Mouse (Mus musculus) neural tube, embryonic 13.5 days (tissue): ENCODE data around the gene Aldh4a1. TPM values are rescaled to one million over a fixed set of nuclear protein-coding genes. Genes with fewer than 3 reads are reported as not detected.
A peak's percentile ranks its signal among the peaks of the same experiment; 100 is the strongest.

Experiments
- ATAC-seq: fragments of 200-750 bp; cut with Nextera tagmentation; 2 replicates; pipeline ENCODE4 v1.8.0; 2017; ENCODE audit warnings: low read depth, mild to moderate bottlenecking, moderate TSS enrichment, moderate library complexity
- H3K27ac ChIP-seq: fragments of 300-500 bp; sonication (generic); replicated peaks from 2 replicates; pipeline ENCODE4 v1.5.1; 2015; ENCODE audit warnings: moderate library complexity, mild to moderate bottlenecking, inconsistent platforms
- H3K27me3 ChIP-seq: fragments of 300-500 bp; sonication (generic); 2 replicates; pipeline ENCODE4 v1.6.1; 2015; ENCODE audit warnings: mild to moderate bottlenecking, inconsistent platforms
- H3K36me3 ChIP-seq: fragments of 300-500 bp; sonication (generic); 2 replicates; pipeline ENCODE4 v1.6.1; 2015; ENCODE audit warnings: mild to moderate bottlenecking, inconsistent platforms
- H3K4me1 ChIP-seq: fragments of 300-500 bp; sonication (generic); replicated peaks from 2 replicates; pipeline ENCODE4 v1.6.1; 2015; ENCODE audit warnings: inconsistent platforms
- H3K4me2 ChIP-seq: fragments of 300-500 bp; sonication (generic); 2 replicates; pipeline ENCODE4 v1.6.1; 2015; ENCODE audit warnings: inconsistent platforms, mild to moderate bottlenecking, moderate library complexity
- H3K4me3 ChIP-seq: fragments of 300-500 bp; sonication (generic); 2 replicates; pipeline ENCODE4 v1.5.1; 2015; ENCODE audit warnings: mild to moderate bottlenecking, inconsistent platforms
- H3K9ac ChIP-seq: fragments of 300-500 bp; sonication (generic); 2 replicates; pipeline ENCODE4 v1.6.1; 2015; ENCODE audit warnings: moderate library complexity, mild to moderate bottlenecking, inconsistent platforms
- H3K9me3 ChIP-seq: fragments of 300-500 bp; sonication (generic); 2 replicates; pipeline ENCODE4 v1.6.1; 2016; ENCODE audit warnings: inconsistent platforms
- WGBS: fragments of 180-500 bp; shearing (Covaris S2); methylation state at CpG from one replicate; pipeline ENCODE4 v1.1.7; 2015; 5-methylcytosine and 5-hydroxymethylcytosine counted together
- polyA plus RNA-seq: library from polyadenylated mRNA; unstranded; fragments of >200 nt; fragmentation: Nextera tagmentation; extraction: Ambion mirVana; gene quantifications from 2 replicates; pipeline ENCODE4 v1.2.1, GENCODE M21; 2015

Gene Aldh4a1
- polyA plus RNA-seq, 1 experiment from 2014 or later, result 23.6 TPM

DNA sequence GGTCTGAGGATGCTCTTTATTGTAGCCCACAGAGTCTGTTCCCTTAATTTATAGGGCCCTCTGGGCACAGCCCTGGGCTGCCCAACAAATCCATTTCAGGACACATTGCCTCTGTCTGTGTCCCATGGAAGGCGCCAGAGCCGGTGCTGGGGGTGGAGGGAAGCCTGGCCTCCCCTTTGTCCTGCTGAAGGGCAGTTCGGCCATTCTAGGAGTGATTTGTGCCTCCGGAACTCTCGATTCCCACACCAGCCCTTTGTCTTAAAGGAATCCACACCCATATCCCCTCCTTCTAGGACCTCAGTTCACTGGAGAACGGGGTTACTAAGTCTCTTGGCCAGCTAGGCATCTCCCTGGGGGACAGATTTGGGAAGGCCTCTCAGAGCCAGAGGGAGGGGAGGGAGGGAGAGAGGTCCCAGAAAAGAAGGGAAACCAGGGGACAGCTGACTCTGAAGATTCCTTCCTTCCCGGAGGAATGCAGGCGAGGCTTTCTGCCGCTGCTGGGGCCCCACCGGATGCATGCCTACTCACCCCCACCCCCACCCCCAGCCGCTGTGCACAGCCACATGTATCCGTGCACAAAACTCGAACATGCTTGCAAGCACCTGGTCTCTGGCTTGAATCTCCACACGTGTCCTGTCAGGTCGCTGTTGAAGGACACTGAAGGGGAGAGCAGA is 41.9 kb upstream of the Aldh4a1 start:
- Histone ChIP-seq H3K27me3 (no peaks in the 10 kb centered on the region), H3K9ac (peak overlapping the region; percentile 67), H3K4me1 (peaks cover 100% of the 10 kb centered on the region), H3K27ac (peak overlapping the region; percentile 91), H3K36me3 (no peaks in the 10 kb centered on the region), H3K4me2 (peak overlapping the region; percentile 89), H3K9me3 (no peaks in the 10 kb centered on the region), H3K4me3 (peak overlapping the region; percentile 18)
- 1% methylated on average over 15 of the region's 15 CpGs for WGBS
- ATAC-seq, result peak; percentile 71

DNA sequence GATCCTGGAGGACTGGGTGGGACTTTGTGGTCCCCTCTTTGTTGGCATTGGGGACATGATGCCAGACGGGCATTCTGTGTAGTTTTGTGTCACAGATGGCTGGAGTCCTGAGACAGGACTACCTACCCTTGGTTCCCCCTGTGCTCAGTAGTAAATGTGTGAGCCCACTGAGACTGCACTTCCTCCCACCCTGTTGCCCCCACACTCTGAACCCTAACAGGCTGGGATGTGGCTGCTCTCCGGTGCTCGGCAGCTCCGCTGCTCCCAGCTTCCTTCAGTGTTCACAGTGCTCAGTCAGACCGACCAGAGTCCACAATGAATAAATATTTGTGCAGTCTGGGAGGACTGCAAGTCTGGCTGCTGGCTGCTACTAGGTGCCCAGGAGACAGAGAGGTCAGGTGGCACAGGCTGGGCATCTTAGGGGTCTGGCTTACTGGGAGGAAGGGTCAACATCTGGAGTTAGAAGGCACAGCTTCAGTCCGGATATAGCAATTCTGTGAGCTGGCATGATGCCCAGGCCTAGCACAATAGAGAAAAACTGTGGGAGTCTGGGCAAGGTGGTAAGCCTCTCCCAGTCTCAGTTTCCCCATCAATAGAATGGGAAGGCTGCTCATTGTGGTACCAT is 41.1 kb upstream of the Aldh4a1 start:
- Histone ChIP-seq H3K4me3 (peak overlapping the region; percentile 18), H3K4me2 (peak overlapping the region; percentile 89), H3K27ac (peak overlapping the region; percentile 91), H3K9ac (peak overlapping the region; percentile 67), H3K9me3 (no peaks in the 10 kb centered on the region), H3K4me1 (peaks cover 100% of the 10 kb centered on the region), H3K27me3 (no peaks in the 10 kb centered on the region), H3K36me3 (no peaks in the 10 kb centered on the region)
- no peak; the same call in 1 of the 2 replicates for ATAC-seq
- WGBS, result 19% methylated on average over 6 of the region's 6 CpGs

GRCm38 (mm10) chr4:139582346-139582745 is 40.3 kb upstream of the Aldh4a1 start:
- no peaks in the 10 kb centered on the region for H3K36me3 ChIP-seq
- no peak overlapping the region for H3K9ac ChIP-seq
- H3K4me3 ChIP-seq, result no peak overlapping the region
- ATAC-seq, result no peak
- WGBS, result 68% methylated on average over 6 of the region's 6 CpGs
- no peak overlapping the region for H3K4me2 ChIP-seq
- H3K4me1 ChIP-seq, result peaks cover 98% of the 10 kb centered on the region
- no peaks in the 10 kb centered on the region for H3K9me3 ChIP-seq
- no peaks in the 10 kb centered on the region for H3K27me3 ChIP-seq
- peak overlapping the region; percentile 91; the same call in 1 of the 2 replicates for H3K27ac ChIP-seq

DNA sequence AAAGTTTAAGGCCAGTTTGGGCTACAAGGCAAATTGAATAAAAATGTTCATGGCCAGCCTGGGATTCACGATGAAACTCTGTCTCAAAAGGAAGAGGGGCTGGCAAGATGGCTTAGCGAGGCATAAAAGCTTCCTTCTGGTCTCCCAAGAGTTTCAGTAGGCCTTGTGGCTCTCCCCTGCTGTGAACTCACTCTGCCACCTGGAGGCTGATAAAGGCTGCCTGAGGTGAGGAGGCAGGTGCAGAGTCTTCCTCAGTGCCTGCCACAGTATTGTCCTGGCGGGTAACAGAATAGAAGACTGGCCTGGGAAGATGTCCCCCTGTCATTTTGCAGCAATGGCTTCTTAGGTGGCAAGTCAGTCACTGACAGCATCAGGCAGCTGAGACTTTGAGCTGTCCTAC is 39.8 kb upstream of the Aldh4a1 start:
- Histone ChIP-seq H3K9me3 (no peaks in the 10 kb centered on the region), H3K4me2 (no peak overlapping the region), H3K36me3 (no peaks in the 10 kb centered on the region), H3K4me3 (no peak overlapping the region), H3K9ac (no peak overlapping the region), H3K27me3 (no peaks in the 10 kb centered on the region), H3K27ac (0 out of 2 replicates have a peak overlapping the region, but pooled peaks have one; percentile 2), H3K4me1 (peaks cover 98% of the 10 kb centered on the region)
- no peak for ATAC-seq
- 36% methylated on average over 3 of the region's 3 CpGs for WGBS

- Histone ChIP-seq H3K4me2 (no peak overlapping the region), H3K4me3 (no peak overlapping the region), H3K4me1 (peaks cover 91% of the 10 kb centered on the region), H3K36me3 (no peaks in the 10 kb centered on the region), H3K27ac (no peak overlapping the region), H3K9ac (no peak overlapping the region), H3K27me3 (no peaks in the 10 kb centered on the region), H3K9me3 (no peaks in the 10 kb centered on the region)
- whole genome bisulfite sequencing, result 82% methylated on average over 11 of the region's 11 CpGs
- no peak for ATAC-seq
Measured at GRCm38 (mm10) chr4:139583629-139584245, 38.9 kb upstream of the Aldh4a1 start.

- Histone ChIP-seq H3K36me3 (no peaks in the 10 kb centered on the region), H3K9ac (no peak overlapping the region), H3K4me1 (peaks cover 87% of the 10 kb centered on the region), H3K27me3 (no peaks in the 10 kb centered on the region), H3K4me3 (no peak overlapping the region), H3K4me2 (no peak overlapping the region), H3K27ac (peak overlapping the region; percentile 18; the same call in 1 of the 2 replicates), H3K9me3 (no peaks in the 10 kb centered on the region)
- no peak for ATAC-seq
- 69% methylated on average over 11 of the region's 11 CpGs for WGBS
Measured at GRCm38 (mm10) chr4:139584704-139585103, 38.0 kb upstream of the Aldh4a1 start.

DNA sequence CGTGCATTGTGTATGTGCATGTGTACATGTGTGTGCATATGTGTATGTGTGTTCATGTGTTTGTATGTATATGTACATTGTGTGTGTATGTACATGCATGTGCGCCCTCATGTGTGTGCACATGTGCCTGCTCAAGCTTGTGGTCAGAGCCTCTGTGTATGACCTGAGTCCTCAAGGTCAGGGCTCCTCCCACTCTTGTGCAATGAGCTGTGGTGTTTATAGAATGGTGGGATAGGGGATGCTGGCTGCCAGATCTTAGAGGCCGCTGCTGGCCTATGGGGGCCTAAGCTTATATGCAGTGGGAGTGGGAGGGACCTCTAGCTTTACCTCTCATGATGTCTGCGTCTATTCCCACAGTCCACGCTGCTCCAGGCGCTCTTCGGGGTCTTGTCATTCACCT is 37.0 kb upstream of the Aldh4a1 start:
- ATAC-seq, result no peak
- H3K27ac ChIP-seq, result 0 out of 2 replicates have a peak overlapping the region, but pooled peaks have one; percentile 18
- no peak overlapping the region for H3K4me2 ChIP-seq
- no peaks in the 10 kb centered on the region for H3K27me3 ChIP-seq
- H3K4me3 ChIP-seq, result no peak overlapping the region
- H3K4me1 ChIP-seq, result peaks cover 87% of the 10 kb centered on the region
- H3K9ac ChIP-seq, result no peak overlapping the region
- no peaks in the 10 kb centered on the region for H3K9me3 ChIP-seq
- 88% methylated on average over 7 of the region's 7 CpGs for WGBS
- no peaks in the 10 kb centered on the region for H3K36me3 ChIP-seq

DNA sequence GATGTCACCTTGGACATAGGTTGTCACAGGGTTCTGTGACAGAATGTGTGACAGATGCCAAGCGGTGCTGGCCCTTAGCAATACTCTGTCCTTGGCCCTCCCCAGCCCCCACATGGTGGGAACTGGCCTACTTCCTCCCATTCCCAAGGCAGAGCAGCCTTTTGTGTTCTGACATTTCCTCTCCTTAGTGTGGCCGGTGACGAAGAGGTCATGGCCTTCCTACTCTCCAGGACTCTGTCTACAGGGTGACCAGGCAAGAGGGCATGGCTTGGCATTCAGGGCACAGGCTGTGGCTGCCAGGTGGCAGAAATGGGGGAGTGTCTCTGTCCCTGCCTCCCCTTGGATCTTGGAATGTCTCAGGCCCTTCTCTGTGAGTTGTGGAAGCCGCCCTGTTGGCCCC is 35.3 kb upstream of the Aldh4a1 start:
- Histone ChIP-seq H3K4me3 (no peak overlapping the region), H3K4me1 (peaks cover 71% of the 10 kb centered on the region), H3K9ac (no peak overlapping the region), H3K27me3 (no peaks in the 10 kb centered on the region), H3K27ac (no peak overlapping the region), H3K9me3 (no peaks in the 10 kb centered on the region), H3K4me2 (no peak overlapping the region), H3K36me3 (no peaks in the 10 kb centered on the region)
- no peak for ATAC-seq
- 70% methylated on average over 4 of the region's 4 CpGs for WGBS

GRCm38 (mm10) chr4:139587773-139588172 is 34.9 kb upstream of the Aldh4a1 start:
- 66% methylated on average over 4 of the region's 4 CpGs for WGBS
- Histone ChIP-seq H3K4me2 (no peak overlapping the region), H3K9ac (no peak overlapping the region), H3K27me3 (no peaks in the 10 kb centered on the region), H3K36me3 (no peaks in the 10 kb centered on the region), H3K4me1 (peaks cover 67% of the 10 kb centered on the region), H3K27ac (no peak overlapping the region), H3K4me3 (no peak overlapping the region), H3K9me3 (no peaks in the 10 kb centered on the region)
- ATAC-seq, result no peak

DNA sequence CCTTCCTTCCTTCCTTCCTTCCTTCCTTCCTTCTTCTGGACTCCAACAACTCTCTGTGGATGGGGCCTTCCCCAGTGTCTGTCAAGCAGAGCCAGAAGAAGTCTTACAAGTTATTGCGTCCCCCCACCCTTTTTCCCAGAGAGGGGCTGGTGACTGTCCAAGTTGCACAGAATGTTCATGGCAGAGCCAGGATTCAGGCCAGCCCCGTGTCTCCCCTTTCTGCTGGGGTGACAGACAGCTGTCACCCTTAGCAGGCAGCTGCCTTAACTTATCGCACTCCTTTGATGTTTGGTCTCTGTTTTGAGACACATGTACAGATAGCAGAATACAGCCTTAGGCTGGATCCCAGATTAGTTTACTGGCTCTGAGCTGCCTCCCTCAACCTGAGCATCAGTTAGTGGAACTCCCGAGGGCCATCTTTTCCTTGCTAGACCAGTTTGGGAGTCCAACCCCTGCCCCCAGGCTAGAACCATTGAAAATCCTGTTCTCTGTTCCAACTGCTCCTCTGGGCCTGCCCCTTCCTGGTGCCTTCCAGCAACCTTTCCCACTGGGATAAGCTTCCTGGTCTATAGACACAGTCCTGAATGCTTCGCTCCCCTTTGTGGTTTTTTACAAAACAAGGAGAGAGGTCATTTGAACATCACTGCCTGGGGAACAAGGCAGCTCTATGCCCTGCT is 33.2 kb upstream of the Aldh4a1 start:
- Histone ChIP-seq H3K27me3 (no peaks in the 10 kb centered on the region), H3K9me3 (no peaks in the 10 kb centered on the region), H3K4me3 (no peak overlapping the region), H3K36me3 (no peaks in the 10 kb centered on the region), H3K27ac (peak overlapping the region; percentile 15), H3K4me1 (peaks cover 50% of the 10 kb centered on the region), H3K9ac (0 out of 2 replicates have a peak overlapping the region, but pooled peaks have one; percentile 34), H3K4me2 (no peak overlapping the region)
- no peak for ATAC-seq
- WGBS, result 40% methylated on average over 5 of the region's 5 CpGs

GRCm38 (mm10) chr4:139590446-139590845 is 32.2 kb upstream of the Aldh4a1 start:
- no peak overlapping the region for H3K4me2 ChIP-seq

DNA sequence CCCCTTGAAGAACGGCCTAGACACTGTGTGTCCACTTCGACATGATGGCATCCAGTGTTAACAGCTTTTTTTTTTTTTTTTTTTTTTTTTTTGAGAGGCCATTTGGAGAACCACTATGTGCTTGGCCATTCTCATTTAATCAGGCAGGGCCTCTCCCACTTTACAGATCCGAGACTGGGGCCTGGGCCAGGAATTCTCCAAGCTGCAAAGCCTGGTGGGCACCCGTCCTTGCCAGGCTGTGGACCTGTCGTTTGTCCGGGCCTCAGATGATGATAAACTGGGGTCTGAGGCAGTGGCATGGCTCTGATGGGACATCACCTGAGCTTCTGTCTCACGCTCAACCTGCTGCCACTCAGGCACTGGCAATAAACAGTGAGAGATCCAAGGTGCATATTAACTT is 29.8 kb upstream of the Aldh4a1 start:
- H3K27ac ChIP-seq, result no peak overlapping the region
- no peak overlapping the region for H3K4me3 ChIP-seq
- H3K9ac ChIP-seq, result no peak overlapping the region
- ATAC-seq, result no peak
- H3K36me3 ChIP-seq, result no peaks in the 10 kb centered on the region
- no peak overlapping the region for H3K4me2 ChIP-seq
- H3K27me3 ChIP-seq, result no peaks in the 10 kb centered on the region
- H3K4me1 ChIP-seq, result peaks cover 50% of the 10 kb centered on the region
- WGBS, result 83% methylated on average over 7 of the region's 7 CpGs
- no peaks in the 10 kb centered on the region for H3K9me3 ChIP-seq

More at GRCm38 (mm10) chr4:139590446-139590845, 32.2 kb upstream of the Aldh4a1 start:
- no peaks in the 10 kb centered on the region for H3K9me3 ChIP-seq
- 31% methylated on average over 4 of the region's 4 CpGs for WGBS
- no peaks in the 10 kb centered on the region for H3K36me3 ChIP-seq
- peaks cover 48% of the 10 kb centered on the region for H3K4me1 ChIP-seq
- H3K4me3 ChIP-seq, result no peak overlapping the region
- H3K9ac ChIP-seq, result no peak overlapping the region
- peak overlapping the region; percentile 15 for H3K27ac ChIP-seq
- no peaks in the 10 kb centered on the region for H3K27me3 ChIP-seq
- ATAC-seq, result no peak
